Mouse (Mus musculus): ENCODE results near the gene Nrxn3.

Nrxn3 gene

GRCm38 (mm10) chr12:89239826-89240225, 517.1 kb downstream of the Nrxn3 start:
- DNase-seq: no peak

GRCm38 (mm10) chr12:89241554-89241953, 518.9 kb downstream of the Nrxn3 start:
- DNase-seq: no peak

- no peak for DNase-seq
Measured at GRCm38 (mm10) chr12:89242476-89242875, 519.8 kb downstream of the Nrxn3 start.

GRCm38 (mm10) chr12:89255275-89255892, 532.7 kb downstream of the Nrxn3 start:
- no peak for DNase-seq

GRCm38 (mm10) chr12:89258879-89259278, 536.2 kb downstream of the Nrxn3 start:
- DNase-seq: no peak

GRCm38 (mm10) chr12:89260076-89260475, 537.4 kb downstream of the Nrxn3 start:
- no peak for DNase-seq

GRCm38 (mm10) chr12:89262261-89262660, 539.6 kb downstream of the Nrxn3 start:
- DNase-seq: no peak

- no peak for DNase-seq
Measured at GRCm38 (mm10) chr12:89282362-89283343, 560.0 kb downstream of the Nrxn3 start.

- DNase-seq: no peak
Measured at GRCm38 (mm10) chr12:89284412-89284811, 561.7 kb downstream of the Nrxn3 start.

GRCm38 (mm10) chr12:89287037-89287436, 564.4 kb downstream of the Nrxn3 start:
- no peak for DNase-seq

- no peak for DNase-seq
Measured at GRCm38 (mm10) chr12:89289589-89290274, 567.1 kb downstream of the Nrxn3 start.

GRCm38 (mm10) chr12:89290736-89291574, 568.3 kb downstream of the Nrxn3 start:
- DNase-seq: no peak

GRCm38 (mm10) chr12:89302011-89302410, 579.3 kb downstream of the Nrxn3 start:
- peak; percentile 9 to 27 for DNase-seq

GRCm38 (mm10) chr12:89310200-89310599, 587.5 kb downstream of the Nrxn3 start:
- no peak for DNase-seq

GRCm38 (mm10) chr12:89312586-89312985, 589.9 kb downstream of the Nrxn3 start:
- DNase-seq: peak in 1 of 2 experiments; percentile 8

GRCm38 (mm10) chr12:89325864-89326560, 603.3 kb downstream of the Nrxn3 start:
- DNase-seq: no peak

GRCm38 (mm10) chr12:89331474-89332263, 609.0 kb downstream of the Nrxn3 start:
- no peak for DNase-seq

- no peak for DNase-seq
Measured at GRCm38 (mm10) chr12:89333486-89333885, 610.8 kb downstream of the Nrxn3 start.

- no peak for DNase-seq
Measured at GRCm38 (mm10) chr12:89364850-89365249, 642.2 kb downstream of the Nrxn3 start.

GRCm38 (mm10) chr12:89369939-89370338, 647.3 kb downstream of the Nrxn3 start:
- DNase-seq: no peak

- no peak for DNase-seq
Measured at GRCm38 (mm10) chr12:89376600-89376999, 653.9 kb downstream of the Nrxn3 start.
